Mouse (Mus musculus) E14TG2a.4 (cell line): ENCODE measurements around the gene Lrrc32.

ENCODE experiments used
- H3K27me3 ChIP-seq: 2 replicates; pipeline ENCODE4 v1.6.1; 2014; ENCODE audit warnings: low read length, control low read depth; ENCODE audit not compliant: insufficient read depth
- H3K36me3 ChIP-seq: 2 replicates; pipeline ENCODE4 v1.6.1; 2014; ENCODE audit warnings: low read length, control low read depth; ENCODE audit not compliant: insufficient read depth
- H3K4me1 ChIP-seq: replicated peaks from 2 replicates; pipeline ENCODE4 v1.6.1; 2014; ENCODE audit warnings: low read depth, low read length, control low read depth
- H3K4me3 ChIP-seq: replicated peaks from 2 replicates; pipeline ENCODE4 v1.5.1; 2014; ENCODE audit warnings: mild to moderate bottlenecking, low read length
- H3K9me3 ChIP-seq: 2 replicates; pipeline ENCODE4 v1.6.1; 2014; ENCODE audit warnings: low read length, control low read depth
- CTCF ChIP-seq: conservative IDR thresholded peaks from 2 replicates; pipeline ENCODE4 v1.5.1; 2014; ENCODE audit warnings: low read length
- NANOG ChIP-seq: IDR thresholded peaks from 2 replicates; pipeline ENCODE4 v1.6.1; 2014; ENCODE audit warnings: borderline replicate concordance, low read length, mixed read lengths
- POU5F1 ChIP-seq: IDR thresholded peaks from 2 replicates; pipeline ENCODE4 v1.6.1; 2014; ENCODE audit warnings: low read length, borderline replicate concordance

Lrrc32 gene

GRCm38 (mm10) chr7:98484878-98485277 is 4.2 kb upstream of the Lrrc32 start:
- Histone ChIP-seq H3K4me3 (no peak overlapping the region), H3K4me1 (peaks cover 6% of the 10 kb centered on the region; the same call in 1 of the 2 replicates), H3K36me3 (no peaks in the 10 kb centered on the region), H3K27me3 (peaks cover 74% of the 10 kb centered on the region), H3K9me3 (peaks cover 5% of the 10 kb centered on the region; the same call in 1 of the 2 replicates)
- no peak for TF ChIP-seq CTCF
- no peak for TF ChIP-seq POU5F1
- TF ChIP-seq NANOG, result no peak

DNA sequence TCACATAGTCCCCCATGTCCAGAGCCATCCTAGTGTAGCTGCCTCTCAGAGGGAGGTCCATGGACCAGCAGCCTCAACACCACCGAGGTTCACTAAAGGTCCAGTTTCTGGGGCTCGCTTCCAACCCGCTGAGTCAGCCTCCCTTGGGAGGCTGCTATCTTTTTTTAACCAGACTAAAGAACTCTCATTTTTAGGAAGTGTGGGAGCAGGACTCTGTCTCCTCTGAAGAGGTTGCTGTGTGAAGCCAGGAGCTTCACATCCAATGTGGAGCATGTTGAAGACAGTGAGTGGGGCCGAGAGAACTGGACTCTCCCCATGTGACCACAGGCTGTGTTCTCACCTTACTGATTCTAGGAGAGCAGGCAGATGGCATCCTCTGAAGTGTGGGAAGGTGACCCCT is 3.6 kb upstream of the Lrrc32 start:
- TF ChIP-seq NANOG, result no peak
- no peak for TF ChIP-seq CTCF
- TF ChIP-seq POU5F1, result no peak
- peaks cover 11% of the 10 kb centered on the region for H3K4me1 ChIP-seq
- peaks cover 74% of the 10 kb centered on the region for H3K27me3 ChIP-seq
- H3K4me3 ChIP-seq, result no peak overlapping the region
- H3K36me3 ChIP-seq, result no peaks in the 10 kb centered on the region
- H3K9me3 ChIP-seq, result peaks cover 5% of the 10 kb centered on the region; the same call in 1 of the 2 replicates

GRCm38 (mm10) chr7:98486471-98486917 is 2.6 kb upstream of the Lrrc32 start:
- peaks cover 11% of the 10 kb centered on the region for H3K4me1 ChIP-seq
- no peaks in the 10 kb centered on the region for H3K36me3 ChIP-seq
- H3K4me3 ChIP-seq, result no peak overlapping the region
- TF ChIP-seq POU5F1 (no peak), CTCF (no peak), NANOG (no peak)
- H3K9me3 ChIP-seq, result peaks cover 5% of the 10 kb centered on the region; the same call in 1 of the 2 replicates
- peaks cover 79% of the 10 kb centered on the region for H3K27me3 ChIP-seq

DNA sequence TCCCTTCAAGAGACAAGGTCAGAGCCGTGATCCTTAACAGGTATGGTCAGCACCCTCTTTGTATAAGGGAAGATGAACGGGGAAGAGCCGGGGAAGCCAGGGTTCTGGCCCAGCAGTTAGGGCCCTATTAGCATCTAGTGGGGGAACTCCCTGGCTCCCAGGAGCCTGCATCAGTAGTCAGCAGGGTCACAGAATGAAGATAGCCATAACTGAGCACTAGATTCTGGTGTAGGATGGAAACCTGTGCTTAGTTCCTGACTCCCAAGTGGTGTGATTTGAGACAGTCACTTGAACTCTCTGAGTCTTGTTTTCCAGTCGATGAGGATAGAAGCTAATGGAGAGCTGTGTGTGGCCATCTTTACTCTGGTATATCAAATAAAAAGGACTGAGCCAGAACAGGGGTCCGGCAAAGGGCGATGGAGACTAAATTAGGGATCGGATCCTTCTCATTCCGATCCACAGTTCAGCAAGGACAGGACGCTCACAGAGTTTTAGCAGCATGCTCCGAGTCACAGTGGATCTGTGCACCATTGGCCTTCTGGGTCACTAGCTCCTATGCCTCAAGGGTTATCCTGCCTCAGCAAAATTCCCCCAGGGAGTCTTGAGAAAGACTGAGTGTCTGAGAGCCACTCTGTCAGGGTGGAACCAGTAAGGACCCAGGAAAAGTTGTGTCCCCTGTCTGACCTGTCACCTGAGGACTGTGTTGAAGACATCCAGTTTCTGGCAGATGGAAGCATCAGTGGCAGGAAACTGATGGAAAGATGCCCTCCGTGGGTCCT is 1.7 kb upstream of the Lrrc32 start:
- TF ChIP-seq CTCF (no peak), NANOG (no peak), POU5F1 (no peak)

GRCm38 (mm10) chr7:98488398-98489130 is 519 bp upstream of the Lrrc32 start:
- H3K9me3 ChIP-seq, result peaks cover 5% of the 10 kb centered on the region; the same call in 1 of the 2 replicates
- no peak overlapping the region for H3K4me3 ChIP-seq
- H3K36me3 ChIP-seq, result no peaks in the 10 kb centered on the region
- H3K27me3 ChIP-seq, result peaks cover 75% of the 10 kb centered on the region
- TF ChIP-seq POU5F1, result no peak
- TF ChIP-seq CTCF, result no peak
- no peak for TF ChIP-seq NANOG
- peaks cover 23% of the 10 kb centered on the region for H3K4me1 ChIP-seq

More for the DNA sequence above, 1.7 kb upstream of the Lrrc32 start:
- H3K4me1 ChIP-seq, result peaks cover 18% of the 10 kb centered on the region
- H3K36me3 ChIP-seq, result no peaks in the 10 kb centered on the region
- H3K9me3 ChIP-seq, result peaks cover 5% of the 10 kb centered on the region; the same call in 1 of the 2 replicates
- H3K4me3 ChIP-seq, result no peak overlapping the region
- H3K27me3 ChIP-seq, result peaks cover 81% of the 10 kb centered on the region

DNA sequence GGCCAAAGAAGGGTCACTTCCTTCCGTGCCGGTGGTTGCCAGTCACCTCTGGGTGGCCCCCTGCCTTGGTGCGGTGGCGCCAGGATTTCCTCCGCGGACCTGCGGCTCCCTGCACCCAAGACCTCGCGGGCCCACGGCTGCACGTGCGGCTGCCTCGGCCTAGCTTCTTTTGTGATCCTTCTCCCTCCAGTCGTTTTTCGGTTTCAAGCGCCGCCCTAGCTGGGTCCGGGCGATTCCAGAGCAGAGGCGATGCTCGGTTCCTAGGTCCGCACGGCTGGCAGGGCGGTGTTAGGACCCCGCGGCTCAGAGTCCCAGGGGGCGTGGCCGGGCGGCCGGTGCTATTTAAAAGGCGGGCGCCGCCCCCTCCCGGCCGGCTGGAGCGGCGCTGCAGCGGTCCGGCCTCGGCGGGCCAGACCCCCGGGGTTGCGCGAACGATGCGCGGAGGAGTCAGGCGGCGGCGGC is 571 bp downstream of the Lrrc32 start:
- H3K27me3 ChIP-seq, result peaks cover 79% of the 10 kb centered on the region
- peaks cover 28% of the 10 kb centered on the region for H3K4me1 ChIP-seq

DNA sequence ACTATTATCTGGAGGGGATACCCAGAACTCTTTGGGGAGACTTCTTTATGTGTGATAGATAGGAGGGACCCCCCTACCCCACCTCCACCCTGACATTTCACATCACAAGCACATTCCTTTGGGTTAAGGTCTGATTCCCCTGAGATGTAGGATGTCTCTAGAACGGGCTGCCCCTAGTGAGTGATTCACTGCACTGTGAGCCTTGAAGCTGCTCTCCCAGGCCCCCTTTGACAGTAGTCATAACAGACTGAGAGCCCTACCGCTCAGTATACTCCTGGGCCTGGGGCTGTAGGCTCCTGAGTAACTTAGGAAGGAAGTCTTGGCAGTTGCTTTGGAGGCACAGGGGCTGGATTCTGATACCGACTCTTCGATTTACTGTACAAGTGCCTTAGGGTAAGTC is 1.2 kb downstream of the Lrrc32 start:
- peaks cover 83% of the 10 kb centered on the region for H3K27me3 ChIP-seq
- peaks cover 28% of the 10 kb centered on the region for H3K4me1 ChIP-seq
- peaks cover 3% of the 10 kb centered on the region for H3K9me3 ChIP-seq
- TF ChIP-seq POU5F1 (no peak), NANOG (no peak), CTCF (no peak)
- peak overlapping the region; percentile 76 for H3K4me3 ChIP-seq
- no peaks in the 10 kb centered on the region for H3K36me3 ChIP-seq

More for the DNA sequence above, 571 bp downstream of the Lrrc32 start:
- Histone ChIP-seq H3K36me3 (no peaks in the 10 kb centered on the region), H3K9me3 (peaks cover 5% of the 10 kb centered on the region; the same call in 1 of the 2 replicates), H3K4me3 (peak overlapping the region; percentile 76)
- no peak for TF ChIP-seq CTCF
- no peak for TF ChIP-seq POU5F1
- no peak for TF ChIP-seq NANOG

DNA sequence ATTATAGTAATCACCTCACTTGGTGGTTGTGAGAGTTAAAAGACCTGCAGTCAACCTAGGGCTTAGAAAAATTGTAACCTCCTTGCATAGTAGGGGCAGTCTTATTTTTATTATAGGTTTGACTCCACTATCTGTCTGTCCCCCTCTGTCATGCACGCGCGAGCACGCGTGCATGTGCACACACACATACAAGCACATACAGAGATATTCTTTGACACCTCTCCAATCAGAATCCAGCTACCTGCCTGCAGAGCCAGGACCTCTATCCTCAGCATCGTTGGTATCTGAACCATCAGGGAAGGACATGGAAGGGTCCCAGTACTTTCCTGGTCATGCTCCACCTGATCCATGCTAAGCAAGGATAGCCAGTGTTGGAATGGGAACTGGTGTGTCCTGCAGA is 1.8 kb downstream of the Lrrc32 start:
- Histone ChIP-seq H3K4me3 (no peak overlapping the region), H3K27me3 (peaks cover 83% of the 10 kb centered on the region), H3K9me3 (peaks cover 9% of the 10 kb centered on the region), H3K36me3 (no peaks in the 10 kb centered on the region), H3K4me1 (peaks cover 28% of the 10 kb centered on the region)
- TF ChIP-seq POU5F1, result no peak
- no peak for TF ChIP-seq NANOG
- TF ChIP-seq CTCF, result no peak
